10 mouse cellular contexts compared by ENCODE assay signal in genomic region chr10:96689976-96690867, GRCm38 (mm10).
DNase-seq lines count a peak whose midpoint lies in the region; ATAC-seq and TF ChIP-seq lines count a peak whose summit lies in the region.
"Had no signal": no experiment of that assay in that cellular context is flagged by ENCODE, and none has a peak within 500 bp of the region (broad histone marks: within the 10 kb centered on the region; RNA-seq: fewer than 3 reads in every experiment).

No protein-coding gene starts in this region.

- ATAC-seq in lung, embryonic 16.5 days (ENCODE audit: low read depth) = no peak
- ATAC-seq in heart, postnatal 0 days (ENCODE audit: insufficient read depth, low read depth) = no peak
- no peak for ATAC-seq in stomach, embryonic 15.5 days (ENCODE audit: insufficient read depth, low FRiP score, low read depth)
- ATAC-seq in hindbrain, postnatal 0 days = no peak

- H3K9ac ChIP-seq in lung, embryonic 16.5 days (ENCODE audit: low read length) = 0 out of 2 replicates have a peak overlapping the region, but pooled peaks have one; percentile 18
- H3K9ac ChIP-seq in heart, postnatal 0 days (replicated peaks; ENCODE audit: low read depth, low read length) = no peak overlapping the region
- H3K9ac ChIP-seq in stomach, embryonic 15.5 days = no peak overlapping the region
- no peak overlapping the region for H3K9ac ChIP-seq in hindbrain, postnatal 0 days (replicated peaks; ENCODE audit: low read length)
- H3K9ac ChIP-seq: forebrain, embryonic 13.5 days; hindbrain, embryonic 15.5 days had no signal

- no peaks in the 10 kb centered on the region for H3K36me3 ChIP-seq in heart, embryonic 10.5 days
- H3K36me3 ChIP-seq in lung, embryonic 16.5 days (ENCODE audit: control insufficient read depth, insufficient read depth, low read length) = no peaks in the 10 kb centered on the region
- no peaks in the 10 kb centered on the region for H3K36me3 ChIP-seq in heart, postnatal 0 days (replicated peaks; ENCODE audit: control insufficient read depth, insufficient read depth, low read length)
- no peaks in the 10 kb centered on the region for H3K36me3 ChIP-seq in stomach, embryonic 15.5 days
- H3K36me3 ChIP-seq in hindbrain, postnatal 0 days (ENCODE audit: insufficient read depth, low read length) = no peaks in the 10 kb centered on the region
- H3K36me3 ChIP-seq: hindbrain, embryonic 15.5 days had no signal

- peaks cover 17% of the 10 kb centered on the region for H3K4me1 ChIP-seq in heart, embryonic 10.5 days
- peaks cover 27% of the 10 kb centered on the region for H3K4me1 ChIP-seq in lung, embryonic 16.5 days (replicated peaks; ENCODE audit: control insufficient read depth, insufficient read depth, low read length)
- H3K4me1 ChIP-seq in heart, postnatal 0 days (ENCODE audit: control insufficient read depth, insufficient read depth) = peaks cover 18% of the 10 kb centered on the region
- peaks cover 27% of the 10 kb centered on the region for H3K4me1 ChIP-seq in stomach, embryonic 15.5 days
- peaks cover 7% of the 10 kb centered on the region for H3K4me1 ChIP-seq in hindbrain, postnatal 0 days (ENCODE audit: insufficient read depth, low read length)

- no peaks in the 10 kb centered on the region for H3K9me3 ChIP-seq in heart, embryonic 10.5 days
- no peaks in the 10 kb centered on the region for H3K9me3 ChIP-seq in lung, embryonic 16.5 days (ENCODE audit: control insufficient read depth, low read length)
- H3K9me3 ChIP-seq in heart, postnatal 0 days (replicated peaks; ENCODE audit: control insufficient read depth, low read length) = no peaks in the 10 kb centered on the region
- H3K9me3 ChIP-seq in stomach, embryonic 15.5 days = no peaks in the 10 kb centered on the region
- no peaks in the 10 kb centered on the region for H3K9me3 ChIP-seq in hindbrain, postnatal 0 days (ENCODE audit: low read length)
- H3K9me3 ChIP-seq: forebrain, embryonic 13.5 days; hindbrain, embryonic 15.5 days had no signal

- no peak overlapping the region for H3K4me3 ChIP-seq in heart, embryonic 10.5 days
- H3K4me3 ChIP-seq in lung, embryonic 16.5 days (ENCODE audit: low read length) = no peak overlapping the region
- H3K4me3 ChIP-seq in heart, postnatal 0 days (ENCODE audit: low read depth, low read length) = no peak overlapping the region
- no peak overlapping the region for H3K4me3 ChIP-seq in stomach, embryonic 15.5 days (replicated peaks)
- H3K4me3 ChIP-seq in hindbrain, postnatal 0 days (ENCODE audit: low read length) = no peak overlapping the region
- H3K4me3 ChIP-seq: forebrain, embryonic 13.5 days; hindbrain, embryonic 15.5 days had no signal

- TF ChIP-seq EP300 in heart, postnatal 0 days (IDR thresholded peaks at IDR 0.05; ENCODE audit: low read depth) = no peak

- H3K27ac ChIP-seq in heart, embryonic 10.5 days = peak overlapping the region; percentile 24; the same call in 1 of the 2 replicates
- peak overlapping the region; percentile 84 for H3K27ac ChIP-seq in lung, embryonic 16.5 days (ENCODE audit: low read length)
- H3K27ac ChIP-seq in heart, postnatal 0 days (ENCODE audit: low read depth) = peak overlapping the region; percentile 78
- peak overlapping the region; percentile 80 for H3K27ac ChIP-seq in stomach, embryonic 15.5 days
- H3K27ac ChIP-seq in hindbrain, postnatal 0 days = no peak overlapping the region
- H3K27ac ChIP-seq: forebrain, embryonic 13.5 days; hindbrain, embryonic 15.5 days had no signal

- 43% methylated on average over 11 of the region's 11 CpGs for WGBS in heart, embryonic 10.5 days
- 23% methylated on average over 11 of the region's 11 CpGs for WGBS in lung, embryonic 16.5 days
- WGBS in heart, postnatal 0 days = 36% methylated on average over 11 of the region's 11 CpGs
- 31% methylated on average over 11 of the region's 11 CpGs for WGBS in stomach, embryonic 15.5 days
- WGBS in hindbrain, postnatal 0 days = 81% methylated on average over 11 of the region's 11 CpGs

- peak; percentile 55 for DNase-seq in heart, embryonic 10.5 days (ENCODE audit: low spot score)
- no peak for DNase-seq in heart, postnatal 4 days
- no peak for DNase-seq in lung, postnatal 4 days
- peak; percentile 24 for DNase-seq in heart, postnatal 0 days (ENCODE audit: low spot score)
- DNase-seq in hindbrain, postnatal 0 days (ENCODE audit: low spot score) = no peak
- no peak for DNase-seq in cerebellum, postnatal 14 days

- no peaks in the 10 kb centered on the region for H3K27me3 ChIP-seq in heart, embryonic 10.5 days (ENCODE audit: insufficient read depth, poor library complexity, severe bottlenecking)
- H3K27me3 ChIP-seq in lung, embryonic 16.5 days (ENCODE audit: control insufficient read depth, insufficient read depth, low read depth, low read length) = no peaks in the 10 kb centered on the region
- no peaks in the 10 kb centered on the region for H3K27me3 ChIP-seq in heart, postnatal 0 days (ENCODE audit: control insufficient read depth, insufficient read depth, low read length)
- no peaks in the 10 kb centered on the region for H3K27me3 ChIP-seq in stomach, embryonic 15.5 days (replicated peaks)
- no peaks in the 10 kb centered on the region for H3K27me3 ChIP-seq in hindbrain, postnatal 0 days (ENCODE audit: insufficient read depth, low read length)
- H3K27me3 ChIP-seq: forebrain, embryonic 13.5 days; hindbrain, embryonic 15.5 days had no signal

- peak overlapping the region; percentile 25 for H3K4me2 ChIP-seq in lung, embryonic 16.5 days (ENCODE audit: low read depth, low read length)
- no peak overlapping the region for H3K4me2 ChIP-seq in heart, postnatal 0 days (ENCODE audit: low read depth, low read length)
- H3K4me2 ChIP-seq in stomach, embryonic 15.5 days = peak overlapping the region; percentile 15
- no peak overlapping the region for H3K4me2 ChIP-seq in hindbrain, postnatal 0 days (ENCODE audit: low read depth, low read length)
- H3K4me2 ChIP-seq: forebrain, embryonic 13.5 days; hindbrain, embryonic 15.5 days had no signal

- TF ChIP-seq CTCF in heart, postnatal 0 days (IDR thresholded peaks at IDR 0.05; ENCODE audit: low read depth) = no peak
- TF ChIP-seq CTCF in hindbrain, postnatal 0 days (IDR thresholded peaks at IDR 0.05; ENCODE audit: low read depth) = no peak

Comparison
In these comparisons a context has a peak if more than half of its experiments do, and no peak if none do; other contexts are left out.
1. DNase-seq: peak in heart, embryonic 10.5 days (single experiment) and heart, postnatal 0 days (single experiment); none in heart, postnatal 4 days (single experiment), lung, postnatal 4 days (0 of 2), hindbrain, postnatal 0 days (single experiment) and cerebellum, postnatal 14 days (0 of 2).
2. H3K4me2 ChIP-seq: peak in lung, embryonic 16.5 days (single experiment) and stomach, embryonic 15.5 days (single experiment); none in heart, postnatal 0 days (single experiment) and hindbrain, postnatal 0 days (single experiment).